In the genomic region with DNA sequence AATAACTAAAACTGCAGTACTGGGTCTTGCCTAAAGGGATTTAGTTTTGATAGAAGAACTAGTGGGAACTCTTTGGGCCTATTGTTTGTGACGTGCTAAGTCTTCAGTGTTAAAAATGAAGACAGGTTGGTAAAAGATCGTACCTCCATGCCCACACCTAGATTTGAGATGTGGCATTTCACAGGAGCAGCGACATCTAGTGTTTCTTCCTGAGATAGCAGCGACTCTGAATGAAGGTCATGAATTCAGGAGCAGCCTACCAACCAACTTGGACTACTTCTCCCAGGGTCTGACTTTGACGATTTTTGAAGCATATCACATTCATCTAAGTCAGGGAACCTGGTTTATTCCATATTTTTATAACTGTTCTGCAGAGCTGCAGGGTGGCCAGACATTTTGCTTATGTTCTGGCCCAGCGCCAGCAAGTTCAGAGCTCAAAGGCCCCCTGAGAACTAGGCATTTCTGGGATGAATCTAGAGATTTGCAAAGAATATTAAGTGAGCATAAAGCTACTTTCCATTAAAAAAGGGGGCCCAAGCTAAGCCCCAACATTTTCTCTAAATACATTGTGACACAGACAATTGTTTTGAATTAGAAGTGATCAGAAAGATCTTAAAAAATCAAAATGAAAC, we compare ENCODE assay signal across 8 mouse cellular contexts.
DNase-seq lines count a peak whose midpoint lies in the region; ATAC-seq and TF ChIP-seq lines count a peak whose summit lies in the region.

No protein-coding gene starts in this region.

- peak; percentile 58 for ATAC-seq in heart, embryonic 16.5 days (replicated peaks; ENCODE audit: extremely low read depth, insufficient read depth, low FRiP score)
- ATAC-seq in midbrain, embryonic 13.5 days, result peak; percentile 30; the same call in 1 of the 2 replicates

- no peak for TF ChIP-seq POLR2A in spleen, adult 2 months (IDR thresholded peaks at IDR 0.05; ENCODE audit: low read depth, low read length)

- H3K27me3 ChIP-seq in spleen, adult 2 months (ENCODE audit: control insufficient read depth, insufficient read depth, low read length), result no peaks in the 10 kb centered on the region
- no peaks in the 10 kb centered on the region for H3K27me3 ChIP-seq in heart, embryonic 16.5 days (ENCODE audit: control insufficient read depth, insufficient read depth, low read length)
- no peaks in the 10 kb centered on the region for H3K27me3 ChIP-seq in midbrain, embryonic 13.5 days

- no peak overlapping the region for H3K9ac ChIP-seq in heart, embryonic 16.5 days (ENCODE audit: low read length)
- no peak overlapping the region for H3K9ac ChIP-seq in midbrain, embryonic 13.5 days (replicated peaks)

- H3K4me1 ChIP-seq in spleen, adult 2 months (ENCODE audit: control insufficient read depth, insufficient read depth, insufficient read length), result no peaks in the 10 kb centered on the region
- peaks cover 14% of the 10 kb centered on the region for H3K4me1 ChIP-seq in heart, embryonic 16.5 days (ENCODE audit: control insufficient read depth, insufficient read depth, low read length)
- H3K4me1 ChIP-seq in midbrain, embryonic 13.5 days (replicated peaks), result no peaks in the 10 kb centered on the region; the same call in 1 of the 2 replicates

- peak; percentile 58; the same call in 1 of the 2 replicates for TF ChIP-seq CTCF in spleen, adult 2 months (IDR thresholded peaks at IDR 0.05; ENCODE audit: extremely low read depth, insufficient read depth, insufficient read length, insufficient replicate concordance)

- peak overlapping the region; percentile 45 for H3K4me2 ChIP-seq in heart, embryonic 16.5 days (ENCODE audit: low read depth, low read length)
- no peak overlapping the region for H3K4me2 ChIP-seq in midbrain, embryonic 13.5 days (replicated peaks)

- 20% methylated on average over 6 of the region's 6 CpGs for WGBS in spleen, adult 2 months
- 19% methylated on average over 6 of the region's 6 CpGs for WGBS in heart, embryonic 16.5 days
- WGBS in midbrain, embryonic 13.5 days, result 22% methylated on average over 6 of the region's 6 CpGs

- H3K4me3 ChIP-seq in spleen, adult 2 months (ENCODE audit: extremely low read depth, insufficient read depth, insufficient read length), result no peak overlapping the region
- no peak overlapping the region for H3K4me3 ChIP-seq in heart, embryonic 16.5 days (ENCODE audit: low read length)
- no peak overlapping the region for H3K4me3 ChIP-seq in midbrain, embryonic 13.5 days (replicated peaks)

- peak; percentile 11 to 25 for DNase-seq in spleen, adult 2 months (ENCODE audit: low read depth in 1 of 2, low spot score in 2 of 2)
- DNase-seq in spleen, adult 12 weeks (ENCODE audit: low spot score), result no peak
- peak; percentile 77 for DNase-seq in adipocyte (ENCODE audit: low spot score)
- peak; percentile 79 for DNase-seq in embryo, embryonic 10.5 days (ENCODE audit: low spot score)
- DNase-seq in kidney, postnatal 36 days, result peak; percentile 20 to 73
- no peak for DNase-seq in urinary bladder, postnatal 25 days (ENCODE audit: low spot score)

- H3K36me3 ChIP-seq in spleen, adult 2 months (ENCODE audit: control insufficient read depth, insufficient read depth, low read length), result no peaks in the 10 kb centered on the region
- no peaks in the 10 kb centered on the region for H3K36me3 ChIP-seq in heart, embryonic 16.5 days (ENCODE audit: control insufficient read depth, insufficient read depth)
- no peaks in the 10 kb centered on the region for H3K36me3 ChIP-seq in midbrain, embryonic 13.5 days

- H3K27ac ChIP-seq in spleen, adult 2 months (ENCODE audit: insufficient read depth, low read length), result no peak overlapping the region
- H3K27ac ChIP-seq in heart, embryonic 16.5 days (ENCODE audit: low read length), result peak overlapping the region; percentile 55; the same call in 1 of the 2 replicates
- H3K27ac ChIP-seq in midbrain, embryonic 13.5 days, result no peak overlapping the region

- no peaks in the 10 kb centered on the region for H3K9me3 ChIP-seq in heart, embryonic 16.5 days (replicated peaks; ENCODE audit: control insufficient read depth, low read length)
- H3K9me3 ChIP-seq in midbrain, embryonic 13.5 days, result no peaks in the 10 kb centered on the region

Comparison
In these comparisons a context has a peak if more than half of its experiments do, and no peak if none do; other contexts are left out.
1. DNase-seq: peak in spleen, adult 2 months (2 of 2), adipocyte (single experiment), embryo, embryonic 10.5 days (single experiment) and kidney, postnatal 36 days (2 of 2); none in spleen, adult 12 weeks (single experiment) and urinary bladder, postnatal 25 days (single experiment).